Mouse (Mus musculus): ENCODE results near the gene Osm. TPM values are rescaled to one million over a fixed set of nuclear protein-coding genes. Genes with fewer than 3 reads are reported as not detected.

The Osm gene
- total and polyA plus RNA-seq, 2 experiments from 2014 or later, result 0.10 to 0.84 TPM

GRCm38 (mm10) chr11:4220443-4221400 lies 15.5 kb upstream of the Osm start:
- no peaks in the 10 kb centered on the region for H3K36me3 ChIP-seq (replicated peaks; ENCODE audit: control insufficient read depth, insufficient read depth, low read length)
- no peaks in the 10 kb centered on the region for H3K27me3 ChIP-seq (ENCODE audit: control insufficient read depth, insufficient read depth, low read length)
- no peak overlapping the region for H3K4me3 ChIP-seq (ENCODE audit: low read depth, low read length)
- no peak for ATAC-seq (ENCODE audit: insufficient read depth, low read depth)
- WGBS, result 53% methylated on average over 28 of the region's 28 CpGs
- no peak overlapping the region for H3K27ac ChIP-seq (ENCODE audit: low read depth)
- no peak for DNase-seq (ENCODE audit: low spot score)
- TF ChIP-seq EP300 (IDR thresholded peaks at IDR 0.05; ENCODE audit: low read depth) (no peak), CTCF (IDR thresholded peaks at IDR 0.05; ENCODE audit: low read depth) (peak; percentile 75)
- no peak overlapping the region for H3K4me2 ChIP-seq (ENCODE audit: low read depth, low read length)
- H3K4me1 ChIP-seq (ENCODE audit: control insufficient read depth, insufficient read depth), result peaks cover 26% of the 10 kb centered on the region; the same call in 1 of the 2 replicates
- no peak overlapping the region for H3K9ac ChIP-seq (replicated peaks; ENCODE audit: low read depth, low read length)
- H3K9me3 ChIP-seq (replicated peaks; ENCODE audit: control insufficient read depth, low read length), result no peaks in the 10 kb centered on the region

DNA sequence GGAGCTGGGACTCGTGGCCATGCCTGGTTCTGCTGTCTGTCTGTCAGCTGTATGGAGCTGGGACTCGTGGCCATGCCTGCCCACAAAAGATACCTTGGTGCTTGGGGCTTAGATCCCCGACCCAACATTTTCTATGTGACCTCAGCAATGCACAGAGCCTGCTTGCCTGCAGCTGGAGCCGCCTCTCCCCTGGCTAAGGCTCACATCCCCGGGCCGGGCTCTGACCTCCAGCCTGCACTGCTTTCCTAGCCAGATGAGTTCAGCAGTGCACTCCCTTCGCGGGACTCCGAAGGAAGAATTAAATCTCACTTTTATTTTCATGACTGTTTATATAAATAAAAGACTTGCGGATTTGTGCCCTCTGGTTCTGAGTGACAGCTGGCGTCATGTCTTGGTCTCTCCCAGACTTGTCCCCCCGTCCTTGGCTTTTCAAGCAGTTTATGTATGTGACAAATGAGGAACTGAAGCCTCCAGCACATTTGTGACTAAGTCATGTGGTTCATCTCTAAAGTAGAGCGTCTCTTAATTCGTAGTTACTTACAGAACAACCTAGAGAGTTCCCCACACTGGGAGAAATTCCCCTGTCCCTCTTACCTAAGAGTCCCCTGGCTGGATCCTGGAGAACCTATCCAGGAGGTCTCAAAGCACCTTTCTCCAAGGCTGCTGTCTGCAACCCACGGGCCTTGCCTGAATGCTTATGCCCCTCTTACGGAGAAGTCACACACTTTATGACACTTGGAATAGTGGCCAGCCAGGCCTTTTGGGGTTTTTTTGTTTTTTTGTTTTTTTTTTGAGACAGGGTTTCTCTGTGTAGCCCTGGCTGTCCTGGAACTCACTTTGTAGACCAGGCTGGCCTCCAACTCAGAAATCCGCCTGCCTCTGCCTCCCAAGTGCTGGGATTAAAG lies 13.9 kb upstream of the Osm start:
- DNase-seq (ENCODE audit: low spot score) (no peak), ATAC-seq (ENCODE audit: insufficient read depth, low read depth) (no peak)
- H3K4me3 ChIP-seq (ENCODE audit: low read depth, low read length), result no peak overlapping the region
- no peak for TF ChIP-seq CTCF (IDR thresholded peaks at IDR 0.05; ENCODE audit: low read depth)
- no peak for TF ChIP-seq EP300 (IDR thresholded peaks at IDR 0.05; ENCODE audit: low read depth)
- H3K27ac ChIP-seq (ENCODE audit: low read depth), result no peak overlapping the region
- H3K27me3 ChIP-seq (ENCODE audit: control insufficient read depth, insufficient read depth, low read length), result no peaks in the 10 kb centered on the region
- no peaks in the 10 kb centered on the region for H3K36me3 ChIP-seq (replicated peaks; ENCODE audit: control insufficient read depth, insufficient read depth, low read length)
- WGBS, result 70% methylated on average over 17 of the region's 17 CpGs
- H3K4me1 ChIP-seq (ENCODE audit: control insufficient read depth, insufficient read depth), result peaks cover 12% of the 10 kb centered on the region; the same call in 1 of the 2 replicates
- H3K9me3 ChIP-seq (replicated peaks; ENCODE audit: control insufficient read depth, low read length), result no peaks in the 10 kb centered on the region
- no peak overlapping the region for H3K4me2 ChIP-seq (ENCODE audit: low read depth, low read length)
- no peak overlapping the region for H3K9ac ChIP-seq (replicated peaks; ENCODE audit: low read depth, low read length)

DNA sequence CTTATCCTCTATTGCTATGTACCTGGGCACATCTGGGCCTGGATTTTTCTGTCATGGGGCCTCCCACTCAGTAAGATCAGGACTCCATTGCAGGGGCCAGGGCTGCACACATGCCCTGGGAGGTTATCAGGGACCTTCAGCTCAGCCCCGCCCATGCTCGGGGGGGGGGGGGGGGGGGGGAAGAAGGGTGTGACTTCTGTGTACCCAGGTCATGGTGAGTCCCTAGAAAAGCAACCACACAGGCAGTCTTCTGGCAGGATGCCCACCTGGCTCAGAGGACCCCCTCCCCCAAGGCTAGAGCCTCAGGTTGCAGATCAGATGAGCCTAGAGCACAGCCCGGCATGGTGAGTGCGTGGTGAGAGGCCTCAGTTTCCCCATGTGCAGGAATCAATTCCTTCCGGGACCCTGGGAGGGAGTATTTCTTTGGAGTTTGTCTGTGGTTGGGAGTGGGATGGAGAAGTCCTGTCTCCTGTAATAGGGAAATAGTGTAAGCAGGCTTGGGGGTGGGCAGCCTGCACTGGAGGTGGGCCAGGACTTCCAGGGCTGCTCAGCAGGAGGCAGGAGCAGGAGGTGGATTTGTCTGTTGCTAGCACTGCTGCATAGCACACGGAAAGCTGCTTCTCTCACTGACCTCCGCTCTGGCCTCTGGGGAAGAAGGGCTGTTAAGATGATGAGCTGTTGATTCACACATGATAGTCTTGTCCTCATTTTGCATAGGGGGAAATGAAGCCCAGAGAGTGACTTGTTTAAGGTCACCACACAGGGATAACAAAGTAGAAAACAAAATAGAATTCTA lies 12.6 kb upstream of the Osm start:
- TF ChIP-seq EP300 (IDR thresholded peaks at IDR 0.05; ENCODE audit: low read depth) (no peak), CTCF (IDR thresholded peaks at IDR 0.05; ENCODE audit: low read depth) (no peak)
- WGBS, result 29% methylated on average over 7 of the region's 7 CpGs

DNA sequence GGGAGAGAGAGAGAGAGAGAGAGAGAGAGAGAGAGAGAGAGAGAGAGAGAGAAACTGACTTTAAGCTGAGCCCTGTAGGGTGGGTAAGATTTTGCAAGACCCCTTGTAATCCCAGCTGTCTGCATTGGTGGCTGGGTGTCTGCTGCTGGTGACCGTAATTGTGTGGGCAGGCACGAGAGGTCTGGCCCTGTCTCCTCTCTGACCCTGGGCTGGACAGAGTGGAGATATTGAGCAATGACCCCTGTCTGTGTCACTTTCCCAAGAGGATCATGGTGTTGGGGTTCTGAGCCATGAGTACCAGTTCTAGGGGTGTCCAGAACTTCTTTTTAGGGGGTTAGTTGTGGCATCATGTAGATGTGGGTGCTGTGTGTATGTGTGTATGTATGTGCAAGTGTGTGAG lies 12.0 kb upstream of the Osm start:
- no peak overlapping the region for H3K9ac ChIP-seq (replicated peaks; ENCODE audit: low read depth, low read length)
- 42% methylated on average over 2 of the region's 2 CpGs for WGBS
- TF ChIP-seq CTCF (IDR thresholded peaks at IDR 0.05; ENCODE audit: low read depth) (no peak), EP300 (IDR thresholded peaks at IDR 0.05; ENCODE audit: low read depth) (no peak)
- no peak overlapping the region for H3K4me3 ChIP-seq (ENCODE audit: low read depth, low read length)
- H3K27ac ChIP-seq (ENCODE audit: low read depth), result no peak overlapping the region
- H3K4me1 ChIP-seq (ENCODE audit: control insufficient read depth, insufficient read depth), result peaks cover 2% of the 10 kb centered on the region; the same call in 1 of the 2 replicates
- H3K4me2 ChIP-seq (ENCODE audit: low read depth, low read length), result no peak overlapping the region
- DNase-seq (ENCODE audit: low spot score) (no peak), ATAC-seq (ENCODE audit: insufficient read depth, low read depth) (no peak)
- H3K9me3 ChIP-seq (replicated peaks; ENCODE audit: control insufficient read depth, low read length), result no peaks in the 10 kb centered on the region
- H3K27me3 ChIP-seq (ENCODE audit: control insufficient read depth, insufficient read depth, low read length), result no peaks in the 10 kb centered on the region
- H3K36me3 ChIP-seq (replicated peaks; ENCODE audit: control insufficient read depth, insufficient read depth, low read length), result no peaks in the 10 kb centered on the region

More for the DNA sequence above, 12.6 kb upstream of the Osm start:
- no peak overlapping the region for H3K4me2 ChIP-seq (ENCODE audit: low read depth, low read length)
- peaks cover 6% of the 10 kb centered on the region; the same call in 1 of the 2 replicates for H3K4me1 ChIP-seq (ENCODE audit: control insufficient read depth, insufficient read depth)
- no peak overlapping the region for H3K4me3 ChIP-seq (ENCODE audit: low read depth, low read length)
- DNase-seq (ENCODE audit: low spot score) (no peak), ATAC-seq (ENCODE audit: insufficient read depth, low read depth) (no peak)
- no peaks in the 10 kb centered on the region for H3K27me3 ChIP-seq (ENCODE audit: control insufficient read depth, insufficient read depth, low read length)
- no peak overlapping the region for H3K9ac ChIP-seq (replicated peaks; ENCODE audit: low read depth, low read length)
- H3K9me3 ChIP-seq (replicated peaks; ENCODE audit: control insufficient read depth, low read length), result no peaks in the 10 kb centered on the region
- H3K36me3 ChIP-seq (replicated peaks; ENCODE audit: control insufficient read depth, insufficient read depth, low read length), result no peaks in the 10 kb centered on the region
- H3K27ac ChIP-seq (ENCODE audit: low read depth), result no peak overlapping the region

Data from heart, postnatal 0 days (tissue).